Mouse (Mus musculus) liver, adult 2 months (tissue): ENCODE results near the gene D630036H23Rik.

Experiments used
- CTCF ChIP-seq: fragments of 200-500 bp; IDR thresholded peaks from 2 replicates; pipeline ENCODE4 v1.5.1; 2011; ENCODE audit warnings: low read depth, low read length, control low read depth
- POLR2A ChIP-seq: fragments of 200-500 bp; IDR thresholded peaks from 2 replicates; pipeline ENCODE4 v1.6.1; 2011; ENCODE audit warnings: low read length, control low read depth; ENCODE audit not compliant: insufficient read depth; ENCODE audit errors: extremely low read depth

DNA sequence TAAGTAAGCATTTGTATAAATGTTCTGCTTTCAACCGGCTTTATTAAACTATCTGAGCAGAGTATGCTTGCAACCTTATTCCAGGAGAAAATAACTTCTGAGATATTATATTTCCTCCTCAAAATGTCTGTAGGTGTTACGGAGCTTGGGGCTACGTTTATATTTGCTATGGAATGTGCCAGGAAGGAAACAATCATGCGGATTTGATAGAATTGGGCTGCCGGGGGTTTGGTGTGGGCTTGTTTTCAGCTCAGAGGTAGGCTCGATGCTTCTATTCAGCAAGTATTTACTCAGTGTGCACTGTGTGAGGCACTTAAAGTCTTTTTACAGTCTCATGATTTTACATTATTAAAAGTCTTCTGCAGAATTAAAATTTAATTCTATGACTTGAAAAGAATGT lies 3.4 kb upstream of the D630036H23Rik start:
- TF ChIP-seq CTCF = no peak
- TF ChIP-seq POLR2A = no peak
